Mouse (Mus musculus) neural tube, embryonic 14.5 days (tissue): ENCODE measurements around the gene Gm11034. TPM values are rescaled to one million over a fixed set of nuclear protein-coding genes. Genes with fewer than 3 reads are reported as not detected.

ENCODE experiments used
- ATAC-seq: fragments of 200-750 bp; cut with Nextera tagmentation; 2 replicates; pipeline ENCODE4 v1.8.0; 2017; ENCODE audit warnings: low read depth, mild to moderate bottlenecking, moderate TSS enrichment, moderate library complexity
- H3K27ac ChIP-seq: fragments of 300-500 bp; sonication (generic); 2 replicates; pipeline ENCODE4 v1.5.1; 2014; ENCODE audit warnings: low read depth, mild to moderate bottlenecking, control low read depth, low read length, moderate library complexity, mixed read lengths
- H3K27me3 ChIP-seq: fragments of 300-500 bp; sonication (generic); 2 replicates; pipeline ENCODE4 v1.6.1; 2014; ENCODE audit warnings: low read length; ENCODE audit not compliant: control insufficient read depth, insufficient read depth
- H3K36me3 ChIP-seq: fragments of 300-500 bp; sonication (generic); 2 replicates; pipeline ENCODE4 v1.6.1; 2014; ENCODE audit warnings: low read length, mixed read lengths; ENCODE audit not compliant: control insufficient read depth, insufficient read depth
- H3K4me1 ChIP-seq: fragments of 300-500 bp; sonication (generic); 2 replicates; pipeline ENCODE4 v1.6.1; 2014; ENCODE audit warnings: low read length; ENCODE audit not compliant: control insufficient read depth, insufficient read depth
- H3K4me2 ChIP-seq: fragments of 300-500 bp; sonication (generic); 2 replicates; pipeline ENCODE4 v1.6.1; 2014; ENCODE audit warnings: mild to moderate bottlenecking, low read depth, low read length, control low read depth
- H3K4me3 ChIP-seq: fragments of 300-500 bp; sonication (generic); 2 replicates; pipeline ENCODE4 v1.5.1; 2014; ENCODE audit warnings: low read depth, low read length, control low read depth, mixed read lengths
- H3K9ac ChIP-seq: fragments of 300-500 bp; sonication (generic); replicated peaks from 2 replicates; pipeline ENCODE4 v1.6.1; 2014; ENCODE audit warnings: low read depth, mild to moderate bottlenecking, control low read depth, low read length, mixed read lengths
- H3K9me3 ChIP-seq: fragments of 300-500 bp; sonication (generic); 2 replicates; pipeline ENCODE4 v1.6.1; 2016; ENCODE audit warnings: low read length; ENCODE audit not compliant: control insufficient read depth
- WGBS: fragments of 180-500 bp; shearing (Covaris S2); extraction: QIAGEN DNeasy Blood & Tissue Kit; methylation state at CpG from one replicate; pipeline ENCODE4 v1.1.7; 2014; 5-methylcytosine and 5-hydroxymethylcytosine counted together
- polyA plus RNA-seq: library from polyadenylated mRNA; unstranded; fragments of >200 nt; fragmentation: Nextera tagmentation; extraction: Ambion mirVana; gene quantifications from 2 replicates; pipeline ENCODE4 v1.2.1, GENCODE M21; 2014

Gm11034 gene
- polyA plus RNA-seq, 1 experiment from 2014 or later = not detected

GRCm38 (mm10) chr8:72244610-72245009, 31.2 kb upstream of the Gm11034 start:
- ATAC-seq = no peak
- H3K4me2 ChIP-seq = no peak overlapping the region
- no peaks in the 10 kb centered on the region for H3K9me3 ChIP-seq
- no peak overlapping the region for H3K9ac ChIP-seq
- WGBS = 86% methylated on average over 2 of the region's 2 CpGs
- H3K36me3 ChIP-seq = peaks cover 4% of the 10 kb centered on the region; the same call in 1 of the 2 replicates
- no peak overlapping the region for H3K4me3 ChIP-seq
- no peak overlapping the region for H3K27ac ChIP-seq
- H3K4me1 ChIP-seq = peaks cover 14% of the 10 kb centered on the region
- no peaks in the 10 kb centered on the region for H3K27me3 ChIP-seq

GRCm38 (mm10) chr8:72242226-72242625, 28.8 kb upstream of the Gm11034 start:
- ATAC-seq = no peak
- H3K27me3 ChIP-seq = no peaks in the 10 kb centered on the region
- H3K9ac ChIP-seq = no peak overlapping the region
- H3K4me2 ChIP-seq = no peak overlapping the region
- WGBS = 100% methylated on average over 1 of the region's 1 CpGs
- H3K4me1 ChIP-seq = peaks cover 14% of the 10 kb centered on the region
- peaks cover 4% of the 10 kb centered on the region; the same call in 1 of the 2 replicates for H3K36me3 ChIP-seq
- H3K4me3 ChIP-seq = no peak overlapping the region
- H3K9me3 ChIP-seq = no peaks in the 10 kb centered on the region
- H3K27ac ChIP-seq = no peak overlapping the region

- no peak overlapping the region for H3K27ac ChIP-seq
- no peaks in the 10 kb centered on the region for H3K27me3 ChIP-seq
- no peaks in the 10 kb centered on the region for H3K9me3 ChIP-seq
- WGBS = 64% methylated on average over 7 of the region's 7 CpGs
- peak overlapping the region; percentile 70; the same call in 1 of the 2 replicates for H3K9ac ChIP-seq
- H3K4me3 ChIP-seq = peak overlapping the region; percentile 74
- peaks cover 4% of the 10 kb centered on the region; the same call in 1 of the 2 replicates for H3K36me3 ChIP-seq
- no peak for ATAC-seq
- H3K4me1 ChIP-seq = peaks cover 14% of the 10 kb centered on the region
- peak overlapping the region; percentile 80 for H3K4me2 ChIP-seq
Observed at GRCm38 (mm10) chr8:72240951-72241350, 27.5 kb upstream of the Gm11034 start.

GRCm38 (mm10) chr8:72240403-72240763, 26.9 kb upstream of the Gm11034 start:
- Histone ChIP-seq H3K4me2 (peak overlapping the region; percentile 80), H3K4me1 (peaks cover 14% of the 10 kb centered on the region), H3K27ac (peak overlapping the region; percentile 95), H3K9ac (peak overlapping the region; percentile 70), H3K27me3 (no peaks in the 10 kb centered on the region), H3K36me3 (peaks cover 4% of the 10 kb centered on the region; the same call in 1 of the 2 replicates), H3K9me3 (no peaks in the 10 kb centered on the region), H3K4me3 (peak overlapping the region; percentile 74)
- WGBS = 1% methylated on average over 24 of the region's 24 CpGs
- ATAC-seq = no peak

GRCm38 (mm10) chr8:72239499-72240402, 26.3 kb upstream of the Gm11034 start, which contains the start of gene Ap1m1:
Ap1m1 (plus strand) TSS chr8:72240018.
- Histone ChIP-seq H3K4me3 (peak within 1 kb of the TSS; percentile 74), H3K27me3 (no peaks in the 10 kb centered on the region), H3K9ac (peak within 1 kb of the TSS; percentile 70), H3K9me3 (no peaks in the 10 kb centered on the region), H3K27ac (peak within 1 kb of the TSS; percentile 95), H3K36me3 (peaks cover 4% of the 10 kb centered on the region; the same call in 1 of the 2 replicates), H3K4me2 (peak within 1 kb of the TSS; percentile 80), H3K4me1 (peaks cover 14% of the 10 kb centered on the region)
- WGBS = under 1% methylated on average over 54 of the region's 54 CpGs
- peak; percentile 96 for ATAC-seq

- peaks cover 15% of the 10 kb centered on the region for H3K36me3 ChIP-seq
- no peaks in the 10 kb centered on the region for H3K9me3 ChIP-seq
- no peak overlapping the region for H3K9ac ChIP-seq
- no peak overlapping the region for H3K4me2 ChIP-seq
- no peaks in the 10 kb centered on the region for H3K27me3 ChIP-seq
- no peak overlapping the region for H3K4me3 ChIP-seq
- no peak overlapping the region for H3K27ac ChIP-seq
- WGBS = 94% methylated on average over 5 of the region's 5 CpGs
- peaks cover 11% of the 10 kb centered on the region for H3K4me1 ChIP-seq
- ATAC-seq = no peak
Observed at GRCm38 (mm10) chr8:72222656-72223055, 9.2 kb upstream of the Gm11034 start.

GRCm38 (mm10) chr8:72220758-72221157, 7.3 kb upstream of the Gm11034 start:
- no peak overlapping the region for H3K9ac ChIP-seq
- peaks cover 11% of the 10 kb centered on the region for H3K4me1 ChIP-seq
- no peak for ATAC-seq
- H3K27me3 ChIP-seq = no peaks in the 10 kb centered on the region
- H3K36me3 ChIP-seq = peaks cover 15% of the 10 kb centered on the region
- peak overlapping the region; percentile 82; the same call in 1 of the 2 replicates for H3K4me3 ChIP-seq
- H3K27ac ChIP-seq = no peak overlapping the region
- H3K9me3 ChIP-seq = no peaks in the 10 kb centered on the region
- 78% methylated on average over 4 of the region's 4 CpGs for WGBS
- H3K4me2 ChIP-seq = peak overlapping the region; percentile 61

- Histone ChIP-seq H3K36me3 (peaks cover 15% of the 10 kb centered on the region), H3K27me3 (no peaks in the 10 kb centered on the region), H3K9me3 (no peaks in the 10 kb centered on the region), H3K4me2 (peak within 1 kb of the TSS; percentile 61), H3K27ac (peak within 1 kb of the TSS; percentile 62; the same call in 1 of the 2 replicates), H3K4me3 (peak within 1 kb of the TSS; percentile 82), H3K4me1 (peaks cover 11% of the 10 kb centered on the region), H3K9ac (peak within 1 kb of the TSS; percentile 74)
- peak; percentile 99 for ATAC-seq
- 13% methylated on average over 39 of the region's 39 CpGs for WGBS
Observed at GRCm38 (mm10) chr8:72219541-72220363, 6.3 kb upstream of the Gm11034 start, which contains the start of gene Fam32a. Fam32a (plus strand) TSS chr8:72219730.
